Mouse (Mus musculus) urinary bladder, postnatal 10 days (tissue): ENCODE results near the gene Mc1r.

Source experiments
- DNase-seq: peaks from one replicate; pipeline ENCODE4 v3.0.0; 2022; ENCODE audit warnings: low spot score

The Mc1r gene

DNA sequence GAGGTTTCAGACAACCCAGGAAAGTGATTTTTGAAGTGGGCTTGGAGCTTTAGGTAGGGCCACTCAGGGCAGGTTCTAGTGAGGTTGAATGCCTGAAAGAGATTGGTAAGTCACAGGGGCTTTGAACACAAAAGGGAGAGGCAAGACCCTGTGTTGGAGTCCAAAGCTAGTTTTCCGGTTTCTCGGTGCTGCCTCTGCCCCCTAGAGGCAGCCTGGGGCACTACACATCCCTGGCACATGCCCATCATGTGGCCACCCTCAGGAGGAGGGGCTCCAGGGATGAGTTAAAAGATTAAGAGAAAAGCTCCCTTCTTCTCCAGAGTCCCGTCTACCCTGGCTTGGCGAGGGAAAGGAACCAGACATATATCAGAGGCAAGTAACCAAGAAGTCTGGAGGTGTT lies at the start of gene Mc1r:
Gene Mc1r (plus strand): TSS at position 322 of the 400 bp plus-strand sequence.
- DNase-seq = no peak

- DNase-seq = no peak
Observed at GRCm38 (mm10) chr8:123361082-123361739, 45.7 kb upstream of the Mc1r start.

- peak; percentile 89 for DNase-seq
Observed at GRCm38 (mm10) chr8:123373403-123374238, 33.3 kb upstream of the Mc1r start, which contains the start of gene Tcf25. Gene Tcf25, plus strand, starts transcription at chr8:123373753.

GRCm38 (mm10) chr8:123374239-123374578 lies 32.7 kb upstream of the Mc1r start:
- peak; percentile 94 for DNase-seq

GRCm38 (mm10) chr8:123375701-123376100 lies 31.2 kb upstream of the Mc1r start:
- DNase-seq = no peak

GRCm38 (mm10) chr8:123376106-123376505 lies 30.8 kb upstream of the Mc1r start:
- DNase-seq = no peak

- DNase-seq = no peak
Observed at GRCm38 (mm10) chr8:123381711-123382110, 25.2 kb upstream of the Mc1r start.

- no peak for DNase-seq
Observed at GRCm38 (mm10) chr8:123382516-123382915, 24.4 kb upstream of the Mc1r start.

- no peak for DNase-seq
Observed at GRCm38 (mm10) chr8:123384883-123385540, 21.9 kb upstream of the Mc1r start.

- DNase-seq = no peak
Observed at GRCm38 (mm10) chr8:123387041-123387440, 19.9 kb upstream of the Mc1r start.

DNA sequence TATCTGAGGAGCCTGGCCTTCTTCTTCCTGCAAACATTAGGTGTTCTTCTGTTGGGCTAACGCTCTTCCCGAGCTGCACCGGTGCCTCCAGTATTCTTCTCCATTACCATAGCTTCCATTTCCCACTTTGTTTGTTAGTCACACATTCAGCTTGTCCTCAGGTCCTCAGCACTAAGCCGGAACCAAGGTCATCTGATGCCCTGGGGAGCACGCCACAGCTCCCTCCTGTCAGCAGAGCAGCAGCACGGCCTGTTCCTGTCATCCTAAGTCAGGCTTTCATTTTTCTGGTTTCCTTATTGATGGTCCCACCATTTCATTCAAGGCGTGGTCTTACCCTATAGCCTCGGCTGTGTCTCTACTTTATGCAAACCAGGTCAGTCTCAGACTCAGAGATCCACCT lies 19.1 kb upstream of the Mc1r start:
- no peak for DNase-seq

- no peak for DNase-seq
Observed at GRCm38 (mm10) chr8:123389026-123389425, 17.9 kb upstream of the Mc1r start.

- DNase-seq = no peak
Observed at GRCm38 (mm10) chr8:123398308-123398707, 8.6 kb upstream of the Mc1r start.

GRCm38 (mm10) chr8:123401936-123402335 lies 5.0 kb upstream of the Mc1r start:
- DNase-seq = no peak

- DNase-seq = no peak
Observed at GRCm38 (mm10) chr8:123402730-123403326, 4.1 kb upstream of the Mc1r start.

DNA sequence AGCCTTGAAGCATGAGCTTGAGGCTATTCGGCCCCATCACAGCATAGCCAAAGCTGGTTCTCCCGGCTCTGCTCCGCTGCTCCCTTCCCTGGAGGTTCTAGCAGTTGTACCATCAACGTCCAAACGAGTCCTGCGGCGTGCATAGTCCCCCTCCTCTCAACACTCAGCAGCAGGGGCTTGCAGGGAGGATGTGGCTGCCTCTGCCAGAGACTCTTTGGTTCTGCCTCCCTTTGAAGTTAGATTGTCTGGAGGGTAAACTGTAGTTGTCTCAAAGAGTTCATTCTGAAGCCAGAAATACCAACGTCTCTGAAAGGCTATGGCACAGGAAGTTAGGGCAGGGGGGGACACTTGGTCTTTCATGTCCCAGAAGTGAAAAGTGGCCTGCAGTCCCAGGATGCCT lies 2.4 kb upstream of the Mc1r start:
- no peak for DNase-seq

GRCm38 (mm10) chr8:123407612-123408011 lies 705 bp downstream of the Mc1r start:
- no peak for DNase-seq

- DNase-seq = no peak
Observed at GRCm38 (mm10) chr8:123408586-123409544, 2.0 kb downstream of the Mc1r start.

- no peak for DNase-seq
Observed at GRCm38 (mm10) chr8:123410049-123410587, 3.2 kb downstream of the Mc1r start.

GRCm38 (mm10) chr8:123410788-123411187 lies 3.9 kb downstream of the Mc1r start:
- DNase-seq = no peak

GRCm38 (mm10) chr8:123411246-123411645 lies 4.3 kb downstream of the Mc1r start, which contains the start of gene Tubb3:
Gene Tubb3, plus strand, starts transcription at chr8:123411424.
- no peak for DNase-seq
